Mouse (Mus musculus) olfactory bulb, adult 2 months (tissue): Measurements from ENCODE around the gene Zbtb32.
A peak's percentile ranks its signal among the peaks of the same experiment; 100 is the strongest.

ENCODE experiments used
- CTCF ChIP-seq: fragments of 200-500 bp; IDR thresholded peaks from 2 replicates; pipeline ENCODE4 v1.5.1; 2012; ENCODE audit warnings: low read depth, mild to moderate bottlenecking, low read length, moderate library complexity; ENCODE audit not compliant: insufficient read depth
- POLR2A ChIP-seq: fragments of 200-500 bp; IDR thresholded peaks from 2 replicates; pipeline ENCODE4 v1.6.1; 2012; ENCODE audit warnings: mild to moderate bottlenecking, low read depth, low read length, moderate library complexity; ENCODE audit not compliant: insufficient read depth

DNA sequence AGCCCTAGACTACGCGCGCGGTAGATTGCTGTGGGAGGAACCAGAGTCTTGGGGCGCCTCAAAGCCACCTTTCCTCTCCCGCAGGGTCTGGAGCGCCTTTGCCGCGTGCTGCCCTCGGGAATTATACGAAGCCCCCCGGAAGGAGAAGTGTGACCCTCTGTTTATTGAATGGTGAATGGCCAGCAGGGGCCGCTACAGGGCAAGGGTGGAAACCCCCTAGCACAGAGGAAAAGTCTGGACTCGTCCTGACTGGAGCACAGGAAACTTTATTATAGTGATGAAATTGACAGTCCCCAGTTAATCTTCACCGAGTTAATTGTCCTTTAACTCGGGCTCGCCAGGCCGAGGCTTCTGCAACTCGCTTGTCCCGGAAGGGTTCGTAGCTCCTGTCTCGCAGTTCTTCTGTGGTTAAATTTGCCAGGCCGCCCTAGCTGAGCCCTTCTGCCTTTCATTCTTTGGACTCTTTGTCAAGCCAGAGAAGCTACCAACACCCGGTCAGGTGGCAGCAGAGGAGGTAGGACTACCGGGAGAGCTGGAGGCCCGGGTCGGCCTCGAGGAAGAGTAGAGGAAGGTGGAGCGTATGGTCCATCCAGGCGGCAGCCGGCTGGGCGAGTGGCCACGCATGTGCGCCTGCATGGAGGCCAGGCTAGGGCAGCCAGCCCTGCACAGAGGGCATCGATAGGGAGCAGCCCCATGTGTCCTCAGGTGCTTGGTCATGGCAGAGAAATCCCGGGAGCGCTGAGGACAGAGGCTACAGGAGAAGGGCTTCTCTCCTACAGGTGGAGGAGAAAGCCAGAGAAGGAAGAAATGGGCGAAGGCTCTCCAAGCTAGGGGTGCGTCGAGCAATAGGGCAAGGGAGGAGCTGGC is 9.0 kb downstream of the Zbtb32 start:
- no peak for TF ChIP-seq POLR2A
- TF ChIP-seq CTCF = peak; percentile 87
